Mouse (Mus musculus) CD4-positive, CD25-positive, alpha-beta regulatory T cell, adult 2 months (primary cell): Measurements from ENCODE around the gene Zfp276.
A peak's percentile ranks its signal among the peaks of the same experiment; 100 is the strongest.

ENCODE experiments used
- DNase-seq: peaks from one replicate; pipeline ENCODE4 v3.0.0-alpha.2; 2012; ENCODE audit warnings: low read depth, low spot score

Gene Zfp276

GRCm38 (mm10) chr8:123290679-123291078 is 36.7 kb downstream of the Zfp276 start:
- DNase-seq = no peak

GRCm38 (mm10) chr8:123291716-123292115 is 37.7 kb downstream of the Zfp276 start:
- no peak for DNase-seq

- no peak for DNase-seq
These were observed 38.3 kb downstream of the Zfp276 start for GRCm38 (mm10) chr8:123292281-123292680.

- DNase-seq = no peak
These were observed 38.8 kb downstream of the Zfp276 start for GRCm38 (mm10) chr8:123292785-123293184.

- no peak for DNase-seq
These were observed 44.3 kb downstream of the Zfp276 start for GRCm38 (mm10) chr8:123298301-123298700.

- no peak for DNase-seq
These were observed 54.7 kb downstream of the Zfp276 start for GRCm38 (mm10) chr8:123308738-123309137.

GRCm38 (mm10) chr8:123317781-123318466 is 63.9 kb downstream of the Zfp276 start:
- DNase-seq = no peak

- peak; percentile 97 for DNase-seq
These were observed 64.5 kb downstream of the Zfp276 start, which contains the start of gene Fanca for GRCm38 (mm10) chr8:123318467-123318911. Fanca (minus strand) TSS chr8:123318576.
